Mouse (Mus musculus) brain, embryonic 14.5 days (tissue): ENCODE results near the gene Gal3st2b. TPM values are rescaled to one million over a fixed set of nuclear protein-coding genes. Genes with fewer than 3 reads are reported as not detected.
A peak's percentile ranks its signal among the peaks of the same experiment; 100 is the strongest.
"Not testable (repeated sequence)": the region's sequence is repeated elsewhere in the genome, so short reads cannot be mapped to it uniquely, and the experiment has no call there.

Experiments used
- DNase-seq: peaks from one replicate; pipeline ENCODE4 v3.0.0-alpha.2; 2011; ENCODE audit warnings: low read depth
- CTCF ChIP-seq: fragments of 200-500 bp; IDR thresholded peaks from 2 replicates; pipeline ENCODE4 v1.5.1; 2012; ENCODE audit warnings: inconsistent platforms, mild to moderate bottlenecking, moderate library complexity, borderline replicate concordance; ENCODE audit not compliant: insufficient read depth, insufficient read length; ENCODE audit errors: extremely low read depth
- polyA plus RNA-seq: library from polyadenylated mRNA; depleted of rRNA; stranded (reverse); fragments of >200 nt; gene quantifications from 2 replicates; pipeline ENCODE4 v1.2.3, GENCODE M21; 2012; rRNA removed

Gene Gal3st2b
- 0.16 TPM in 1 of 2 replicates, not detected in the other for polyA plus RNA-seq

- DNase-seq: not testable (repeated sequence)
Measured at GRCm38 (mm10) chr1:93918011-93918410, at the start of gene Gal3st2b. Gene Gal3st2b, plus strand, starts transcription at chr1:93918311.

GRCm38 (mm10) chr1:93871594-93872105 is 46.5 kb upstream of the Gal3st2b start:
- DNase-seq: not testable (repeated sequence)

DNA sequence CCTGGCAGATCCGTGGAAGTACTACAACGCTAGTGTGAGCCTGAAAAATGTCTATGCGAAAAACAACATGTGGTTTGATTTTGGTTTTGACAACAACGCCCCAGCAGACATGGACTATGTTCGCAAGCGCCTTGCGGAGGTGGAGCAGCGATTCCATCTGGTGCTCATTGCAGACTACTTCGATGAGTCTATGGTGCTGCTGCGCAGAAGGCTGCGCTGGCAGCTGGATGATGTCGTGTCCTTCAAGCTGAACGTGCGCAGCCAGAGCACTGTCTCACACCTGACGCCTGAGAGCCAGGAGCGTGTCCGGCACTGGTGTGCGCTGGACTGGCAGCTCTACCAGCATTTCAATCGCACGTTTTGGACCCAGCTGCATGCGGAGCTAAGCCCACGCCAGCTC is 43.7 kb upstream of the Gal3st2b start:
- DNase-seq: not testable (repeated sequence)

GRCm38 (mm10) chr1:93881778-93882177 is 36.3 kb upstream of the Gal3st2b start:
- DNase-seq: not testable (repeated sequence)

DNA sequence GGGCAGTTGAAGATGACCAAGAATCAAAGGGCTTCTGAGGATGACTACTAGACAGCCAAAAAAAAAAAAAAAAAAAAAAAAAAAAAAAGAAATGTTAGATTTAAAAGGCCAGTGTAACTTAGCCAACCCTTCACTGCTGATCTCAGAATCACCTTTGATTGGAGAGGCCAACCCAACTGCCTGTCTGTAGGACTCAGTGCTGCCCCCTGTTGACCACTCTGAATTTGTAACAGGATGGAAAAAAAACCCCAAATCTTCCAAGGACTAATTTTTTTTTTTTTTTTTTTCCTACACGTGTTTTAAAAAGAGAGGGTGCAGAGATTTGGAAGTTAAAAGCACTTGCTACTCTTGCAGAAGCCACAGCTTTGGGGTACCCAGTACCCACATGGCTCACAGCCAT is 27.2 kb upstream of the Gal3st2b start:
- TF ChIP-seq CTCF: peak; percentile 16; the same call in 1 of the 2 replicates

DNA sequence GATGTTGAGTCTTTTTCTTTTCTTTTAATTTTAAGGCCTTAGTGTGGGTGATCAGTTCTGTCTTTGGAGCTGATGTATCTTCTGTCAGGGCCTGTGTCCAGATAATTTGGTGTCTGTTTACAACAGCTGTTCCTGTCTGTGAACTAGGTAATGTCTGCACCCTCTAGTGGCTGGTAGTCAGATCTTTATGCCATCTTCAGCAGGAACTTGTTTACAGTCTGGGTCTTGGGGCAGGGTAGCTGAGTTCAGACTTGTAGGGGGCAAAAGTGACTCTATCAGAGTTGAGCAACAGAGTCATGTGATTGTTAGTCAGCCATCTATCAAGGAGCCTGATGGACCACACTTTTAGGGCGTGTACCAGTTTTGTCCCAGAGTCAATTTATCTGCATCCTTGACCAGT is 20.7 kb upstream of the Gal3st2b start:
- DNase-seq: not testable (repeated sequence)

More for the DNA sequence above, 27.2 kb upstream of the Gal3st2b start:
- not testable (repeated sequence) for DNase-seq

DNA sequence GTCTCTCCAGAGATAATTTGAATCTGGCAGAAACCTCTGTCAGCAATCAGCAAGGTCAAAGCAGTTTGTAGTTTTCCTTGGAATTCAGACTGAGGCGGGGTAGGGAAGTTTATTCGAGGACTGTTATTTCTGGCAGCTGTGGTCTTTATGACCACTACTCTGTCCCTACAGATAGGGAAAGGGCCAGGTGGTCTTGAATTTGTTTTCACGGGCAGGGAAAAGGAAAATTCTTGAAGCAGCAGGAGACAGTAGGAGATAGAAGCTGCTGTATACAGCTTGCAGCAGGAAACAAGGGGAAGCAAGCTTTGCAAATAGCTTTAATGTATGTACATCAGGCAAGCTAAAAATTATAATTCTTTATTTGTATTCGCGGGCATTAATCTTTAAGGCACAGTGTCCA is 16.8 kb upstream of the Gal3st2b start:
- not testable (repeated sequence) for DNase-seq

DNA sequence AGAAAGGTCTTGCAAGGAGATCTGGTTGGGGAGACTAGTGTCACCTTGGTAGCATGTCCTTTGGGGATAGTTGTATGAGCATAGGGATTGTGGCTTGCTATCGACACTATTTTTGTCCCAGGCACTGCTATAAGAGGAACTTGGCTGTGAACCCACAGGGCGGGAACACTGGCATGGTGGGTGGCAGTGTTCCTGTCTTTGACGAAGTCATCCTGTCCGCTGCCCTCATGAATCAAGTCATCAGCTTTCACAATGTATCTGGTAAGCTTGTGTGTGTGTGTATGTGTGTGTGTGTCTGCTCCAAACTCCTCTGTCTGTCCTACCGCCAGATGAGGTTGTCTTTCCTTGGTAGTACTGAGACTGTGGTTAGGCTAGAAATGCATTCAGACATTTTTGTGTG is 11.4 kb upstream of the Gal3st2b start:
- DNase-seq: not testable (repeated sequence)

- DNase-seq: not testable (repeated sequence)
Measured at GRCm38 (mm10) chr1:93908977-93909586, 9.0 kb upstream of the Gal3st2b start.

- DNase-seq: not testable (repeated sequence)
Measured at GRCm38 (mm10) chr1:93911877-93912276, 6.2 kb upstream of the Gal3st2b start.

- DNase-seq: not testable (repeated sequence)
Measured at GRCm38 (mm10) chr1:93917160-93917559, 951 bp upstream of the Gal3st2b start.

DNA sequence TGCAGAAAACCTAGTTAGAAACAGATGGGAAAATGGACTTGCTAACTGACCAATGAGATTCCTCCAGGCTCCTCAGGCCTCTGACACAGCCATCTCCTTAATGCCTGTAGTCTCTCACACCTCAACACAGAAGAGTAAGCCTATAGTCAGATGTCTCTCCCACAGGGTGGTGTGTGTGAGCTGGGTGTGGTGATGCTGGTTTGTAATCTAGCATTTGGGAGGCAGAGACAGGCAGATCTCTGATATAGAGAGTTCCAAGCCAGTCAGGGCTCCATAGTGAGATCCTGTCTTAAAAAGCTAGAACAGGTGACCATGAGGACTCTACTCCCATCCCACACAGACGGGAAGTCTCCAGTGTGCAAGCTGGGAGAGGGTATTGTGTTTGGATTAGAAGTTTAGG is 664 bp downstream of the Gal3st2b start:
- DNase-seq: not testable (repeated sequence)

- DNase-seq: not testable (repeated sequence)
Measured at GRCm38 (mm10) chr1:93919321-93919720, 1.2 kb downstream of the Gal3st2b start.

- DNase-seq: not testable (repeated sequence)
Measured at GRCm38 (mm10) chr1:93922609-93923008, 4.5 kb downstream of the Gal3st2b start.

- DNase-seq: not testable (repeated sequence)
Measured at GRCm38 (mm10) chr1:93923098-93923497, 5.0 kb downstream of the Gal3st2b start.

GRCm38 (mm10) chr1:93935378-93935777 is 17.3 kb downstream of the Gal3st2b start:
- DNase-seq: not testable (repeated sequence)

DNA sequence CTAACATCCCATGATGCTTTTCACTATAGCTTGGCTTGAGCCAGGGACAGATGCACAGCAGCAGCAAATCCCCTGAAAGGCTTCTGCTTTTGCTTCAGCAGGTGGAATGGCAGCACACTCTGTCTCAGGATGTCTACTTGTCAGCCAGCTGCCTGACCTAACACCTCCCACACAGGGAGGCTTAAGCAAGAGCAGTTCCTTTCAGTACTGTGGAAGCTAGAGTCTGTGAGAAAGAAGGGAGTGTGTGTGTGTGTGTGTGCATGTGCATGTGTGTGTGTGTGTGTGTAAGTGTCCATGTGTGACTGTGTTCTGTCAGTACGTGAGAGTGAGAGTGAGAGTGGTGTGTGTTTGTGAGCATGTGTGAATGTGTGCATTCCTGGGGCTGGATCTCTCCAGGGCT is 19.7 kb downstream of the Gal3st2b start:
- DNase-seq: not testable (repeated sequence)

DNA sequence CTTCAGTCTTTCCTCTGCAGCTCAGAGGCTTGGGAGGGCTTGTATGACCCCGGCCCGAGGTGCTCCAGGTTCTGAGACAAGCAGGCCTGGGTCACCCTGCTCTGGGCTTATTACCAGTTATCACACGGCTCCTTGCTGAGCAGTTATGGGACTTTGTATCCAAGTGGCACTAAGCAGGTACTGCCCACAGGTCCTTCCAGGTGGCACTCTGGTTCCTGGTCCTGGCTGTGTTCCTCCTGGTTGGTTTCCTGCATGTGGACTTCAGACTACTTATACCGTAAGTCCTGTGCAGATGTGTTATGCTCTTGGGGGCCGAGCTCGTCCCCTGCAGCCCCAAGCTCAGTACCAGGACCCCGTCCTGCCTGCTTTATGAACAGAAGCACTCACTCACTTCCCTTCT is 20.3 kb downstream of the Gal3st2b start:
- not testable (repeated sequence) for DNase-seq

DNA sequence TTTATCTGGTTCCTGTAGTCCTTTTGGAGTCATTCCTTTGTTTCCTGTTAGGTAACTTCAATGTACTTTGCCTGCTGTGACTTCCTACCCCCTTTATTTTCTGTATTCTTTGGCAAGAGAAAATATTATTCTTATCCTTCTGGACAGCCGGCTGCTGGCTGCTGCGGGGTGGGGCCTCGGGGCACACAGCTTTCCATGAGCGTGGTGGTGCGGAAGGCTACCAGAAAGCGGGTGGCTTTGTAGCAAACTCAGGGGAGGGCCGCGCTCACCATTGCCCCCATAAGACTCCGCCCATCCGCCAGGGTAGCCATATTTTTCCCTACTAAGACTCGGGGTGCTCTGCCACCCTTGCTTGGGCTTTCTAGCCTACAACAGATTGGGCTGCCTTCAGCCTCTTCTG is 31.0 kb downstream of the Gal3st2b start:
- DNase-seq: not testable (repeated sequence)

DNA sequence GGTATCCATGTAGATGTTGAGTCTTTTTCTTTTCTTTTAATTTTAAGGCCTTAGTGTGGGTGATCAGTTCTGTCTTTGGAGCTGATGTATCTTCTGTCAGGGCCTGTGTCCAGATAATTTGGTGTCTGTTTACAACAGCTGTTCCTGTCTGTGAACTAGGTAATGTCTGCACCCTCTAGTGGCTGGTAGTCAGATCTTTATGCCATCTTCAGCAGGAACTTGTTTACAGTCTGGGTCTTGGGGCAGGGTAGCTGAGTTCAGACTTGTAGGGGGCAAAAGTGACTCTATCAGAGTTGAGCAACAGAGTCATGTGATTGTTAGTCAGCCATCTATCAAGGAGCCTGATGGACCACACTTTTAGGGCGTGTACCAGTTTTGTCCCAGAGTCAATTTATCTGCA is 48.4 kb downstream of the Gal3st2b start:
- DNase-seq: not testable (repeated sequence)

- DNase-seq: not testable (repeated sequence)
Measured at GRCm38 (mm10) chr1:93970380-93970779, 52.3 kb downstream of the Gal3st2b start.

- DNase-seq: not testable (repeated sequence)
Measured at GRCm38 (mm10) chr1:93970797-93971196, 52.7 kb downstream of the Gal3st2b start.
